Comparison of ENCODE assay signal across 7 mouse cellular contexts in the genomic region with DNA sequence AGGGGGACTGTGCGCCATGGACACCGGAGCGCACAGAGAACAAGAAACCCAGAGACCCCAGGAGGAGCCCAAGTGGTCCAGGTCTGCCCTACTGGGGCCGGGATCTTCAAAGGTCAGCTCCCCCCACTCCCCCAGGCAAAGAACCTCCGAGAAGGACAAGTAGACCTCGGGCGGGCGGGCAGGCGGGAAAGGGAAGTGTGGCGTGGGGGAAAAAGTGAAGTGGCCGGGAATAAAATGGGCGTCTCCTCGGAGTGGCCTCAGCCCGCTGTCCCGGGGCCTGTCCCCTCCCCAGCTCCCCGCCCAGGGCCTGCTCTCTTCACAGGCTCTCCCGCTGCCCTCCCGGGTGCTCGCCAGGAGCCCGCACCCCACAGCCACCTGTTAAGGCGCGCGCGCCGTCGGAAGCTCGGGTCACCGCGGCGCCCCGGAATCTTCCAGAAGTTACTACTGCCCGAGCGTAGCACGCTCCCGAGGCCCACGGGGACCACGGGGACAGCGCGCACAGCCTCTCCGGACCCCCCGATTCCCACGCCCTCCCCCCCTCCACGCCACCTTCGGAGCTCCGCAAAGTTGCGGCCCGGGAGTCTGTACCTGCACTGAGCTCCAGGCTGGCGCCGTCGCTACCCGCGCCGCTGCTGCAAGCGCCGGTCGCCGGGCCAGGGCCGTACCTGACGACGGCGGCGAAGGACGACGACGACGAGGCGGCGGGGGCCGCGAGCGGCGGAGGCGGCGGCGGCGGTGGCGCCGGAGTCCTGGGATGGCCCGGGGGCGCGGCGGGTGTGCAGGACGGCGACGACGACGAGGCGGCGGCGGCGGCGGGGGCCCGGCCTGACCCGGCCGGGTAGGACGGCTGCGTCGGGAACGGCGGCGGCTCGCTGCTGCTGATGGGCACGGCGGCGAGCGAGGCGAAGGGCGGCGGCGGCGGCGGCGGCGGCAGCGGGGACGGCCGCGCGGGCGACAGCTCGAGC. TPM values are rescaled to one million over a fixed set of nuclear protein-coding genes. Genes with fewer than 3 reads are reported as not detected.
DNase-seq lines count a peak whose midpoint lies in the region; ATAC-seq lines count a peak whose summit lies in the region.

No protein-coding gene starts in this region.

- peak overlapping the region; percentile 75 for H3K4me2 ChIP-seq in heart, embryonic 13.5 days
- H3K4me2 ChIP-seq in limb, embryonic 12.5 days: peak overlapping the region; percentile 82
- peak overlapping the region; percentile 73 for H3K4me2 ChIP-seq in midbrain, embryonic 16.5 days (ENCODE audit: low read length)

- peaks cover 35% of the 10 kb centered on the region for H3K4me1 ChIP-seq in heart, embryonic 13.5 days
- H3K4me1 ChIP-seq in limb, embryonic 12.5 days (replicated peaks): peaks cover 19% of the 10 kb centered on the region
- peaks cover 25% of the 10 kb centered on the region for H3K4me1 ChIP-seq in midbrain, embryonic 16.5 days (ENCODE audit: control insufficient read depth, insufficient read depth, low read length)

- H3K36me3 ChIP-seq in heart, embryonic 13.5 days: no peaks in the 10 kb centered on the region
- H3K36me3 ChIP-seq in limb, embryonic 12.5 days: no peaks in the 10 kb centered on the region
- no peaks in the 10 kb centered on the region for H3K36me3 ChIP-seq in midbrain, embryonic 16.5 days (ENCODE audit: control insufficient read depth, insufficient read depth, low read length)

- DNase-seq in ovary, postnatal 14 days (ENCODE audit: low spot score): peak; percentile 19
- DNase-seq in ovary, postnatal 10 days (ENCODE audit: low spot score): no peak
- DNase-seq in embryo, embryonic 11 days: peak; percentile 41
- no peak for DNase-seq in right cerebral cortex, adult 2 months (ENCODE audit: low spot score in 2 of 2)

- H3K4me3 ChIP-seq in heart, embryonic 13.5 days: peak overlapping the region; percentile 85
- peak overlapping the region; percentile 77 for H3K4me3 ChIP-seq in limb, embryonic 12.5 days (replicated peaks)
- peak overlapping the region; percentile 80 for H3K4me3 ChIP-seq in midbrain, embryonic 16.5 days (ENCODE audit: low read depth, low read length)

- 0 out of 2 replicates have a peak, but pooled peaks cover 3% of the 10 kb centered on the region for H3K27me3 ChIP-seq in heart, embryonic 13.5 days (replicated peaks)
- H3K27me3 ChIP-seq in limb, embryonic 12.5 days: peaks cover 25% of the 10 kb centered on the region
- H3K27me3 ChIP-seq in midbrain, embryonic 16.5 days (ENCODE audit: control insufficient read depth, insufficient read depth, low read depth, low read length): no peaks in the 10 kb centered on the region; the same call in 1 of the 2 replicates

- H3K9ac ChIP-seq in heart, embryonic 13.5 days: peak overlapping the region; percentile 92
- peak overlapping the region; percentile 79 for H3K9ac ChIP-seq in limb, embryonic 12.5 days (replicated peaks)
- H3K9ac ChIP-seq in midbrain, embryonic 16.5 days (ENCODE audit: low read depth, low read length): peak overlapping the region; percentile 89

- H3K27ac ChIP-seq in heart, embryonic 13.5 days (replicated peaks): peak overlapping the region; percentile 88
- H3K27ac ChIP-seq in limb, embryonic 12.5 days: peak overlapping the region; percentile 59; the same call in 1 of the 2 replicates
- peak overlapping the region; percentile 79 for H3K27ac ChIP-seq in midbrain, embryonic 16.5 days (ENCODE audit: low read length)

- ATAC-seq in heart, embryonic 13.5 days (ENCODE audit: extremely low read depth, insufficient number of reproducible peaks, low FRiP score, low TSS enrichment): peak; percentile 35; the same call in 1 of the 2 replicates
- ATAC-seq in limb, embryonic 12.5 days (ENCODE audit: insufficient number of reproducible peaks, insufficient read depth, low FRiP score, low TSS enrichment, low read depth): peak; percentile 33; the same call in 1 of the 2 replicates
- ATAC-seq in midbrain, embryonic 16.5 days: peak; percentile 62

- under 1% methylated on average over 77 of the region's 121 CpGs for WGBS in heart, embryonic 13.5 days
- under 1% methylated on average over 112 of the region's 121 CpGs for WGBS in limb, embryonic 12.5 days
- under 1% methylated on average over 49 of the region's 121 CpGs for WGBS in midbrain, embryonic 16.5 days

- H3K9me3 ChIP-seq in heart, embryonic 13.5 days: no peaks in the 10 kb centered on the region
- no peaks in the 10 kb centered on the region for H3K9me3 ChIP-seq in limb, embryonic 12.5 days
- H3K9me3 ChIP-seq in midbrain, embryonic 16.5 days (replicated peaks; ENCODE audit: control insufficient read depth, low read length, poor library complexity, severe bottlenecking): no peaks in the 10 kb centered on the region

RNA-seq across cellular contexts. Expression of a gene that starts 1.4 kb away (rescaled TPM):
- polyA plus RNA-seq in heart, embryonic 13.5 days (2015; fragmentation: Nextera tagmentation; extraction: Ambion mirVana): 13.9 and 15.6 TPM in 2 replicates
- polyA plus RNA-seq in limb, embryonic 12.5 days (2016; fragmentation: Nextera tagmentation; extraction: Ambion mirVana): 7.8 and 8.3 TPM in 2 replicates
- polyA plus RNA-seq in midbrain, embryonic 16.5 days (2015; fragmentation: Nextera tagmentation; extraction: Ambion mirVana): 12.6 and 13.8 TPM in 2 replicates

Comparison
In these comparisons a context has a peak if more than half of its experiments do, and no peak if none do; other contexts are left out.
1. DNase-seq: peak in ovary, postnatal 14 days (single experiment) and embryo, embryonic 11 days (single experiment); none in ovary, postnatal 10 days (single experiment) and right cerebral cortex, adult 2 months (0 of 2).
2. Peak in every context shown above with its lines, with median percentiles within 50 percentile points of each other: ATAC-seq, H3K27ac ChIP-seq, H3K4me2 ChIP-seq, H3K4me3 ChIP-seq and H3K9ac ChIP-seq.